Mouse (Mus musculus) midbrain, postnatal 0 days (tissue): Measurements from ENCODE around the gene Jak3. TPM values are rescaled to one million over a fixed set of nuclear protein-coding genes. Genes with fewer than 3 reads are reported as not detected.

Source experiments
- ATAC-seq: fragments of 200-750 bp; cut with Nextera tagmentation; 2 replicates; pipeline ENCODE4 v1.8.0; 2017; ENCODE audit warnings: moderate number of reproducible peaks, mild to moderate bottlenecking, moderate TSS enrichment, moderate library complexity; ENCODE audit not compliant: low FRiP score
- DNase-seq: peaks from one replicate; pipeline ENCODE4 v3.0.0-alpha.2; 2015; ENCODE audit warnings: low spot score
- H3K27ac ChIP-seq: fragments of 300-500 bp; sonication (generic); 2 replicates; pipeline ENCODE4 v1.5.1; 2014; ENCODE audit warnings: low read depth, mild to moderate bottlenecking, low read length, mixed read lengths
- H3K27me3 ChIP-seq: fragments of 300-500 bp; sonication (generic); 2 replicates; pipeline ENCODE4 v1.6.1; 2014; ENCODE audit warnings: low read length, control low read depth, mixed read lengths; ENCODE audit not compliant: insufficient read depth
- H3K36me3 ChIP-seq: fragments of 300-500 bp; sonication (generic); 2 replicates; pipeline ENCODE4 v1.6.1; 2014; ENCODE audit warnings: low read length, control low read depth, mixed read lengths; ENCODE audit not compliant: insufficient read depth
- H3K4me1 ChIP-seq: fragments of 300-500 bp; sonication (generic); 2 replicates; pipeline ENCODE4 v1.6.1; 2014; ENCODE audit warnings: mild to moderate bottlenecking, control low read depth, antibody characterized with exemption, low read length, mixed read lengths; ENCODE audit not compliant: insufficient read depth
- H3K4me2 ChIP-seq: fragments of 300-500 bp; sonication (generic); 2 replicates; pipeline ENCODE4 v1.6.1; 2014; ENCODE audit warnings: low read depth, mild to moderate bottlenecking, low read length, mixed read lengths; ENCODE audit not compliant: poor library complexity, severe bottlenecking
- H3K4me3 ChIP-seq: fragments of 300-500 bp; sonication (generic); 2 replicates; pipeline ENCODE4 v1.5.1; 2014; ENCODE audit warnings: low read depth, mild to moderate bottlenecking, low read length, moderate library complexity
- H3K9ac ChIP-seq: fragments of 300-500 bp; sonication (generic); replicated peaks from 2 replicates; pipeline ENCODE4 v1.6.1; 2014; ENCODE audit warnings: mild to moderate bottlenecking, low read length, moderate library complexity, mixed read lengths; ENCODE audit not compliant: poor library complexity, severe bottlenecking
- H3K9me3 ChIP-seq: fragments of 300-500 bp; sonication (generic); 2 replicates; pipeline ENCODE4 v1.6.1; 2016; ENCODE audit warnings: low read length, control low read depth
- CTCF ChIP-seq: IDR thresholded peaks from 2 replicates; pipeline ENCODE4 v1.5.1; 2016; ENCODE audit warnings: antibody characterized with exemption, mild to moderate bottlenecking
- WGBS: fragments of 180-500 bp; shearing (Covaris S2); extraction: QIAGEN DNeasy Blood & Tissue Kit; methylation state at CpG from one replicate; pipeline ENCODE4 v1.1.7; 2014; 5-methylcytosine and 5-hydroxymethylcytosine counted together
- polyA plus RNA-seq: library from polyadenylated mRNA; unstranded; fragments of >200 nt; fragmentation: Nextera tagmentation; extraction: Ambion mirVana; gene quantifications from 2 replicates; pipeline ENCODE4 v1.2.1, GENCODE M21; 2015
- total RNA-seq: library from RNA; depleted of rRNA; stranded (reverse); fragments of >200 nt; gene quantifications from 2 replicates; pipeline ENCODE4 v1.2.3, GENCODE M21; 2014

Jak3 gene
- total and polyA plus RNA-seq, 2 experiments from 2014 or later, result 6.4 to 12.3 TPM

- H3K4me1 ChIP-seq, result peaks cover 32% of the 10 kb centered on the region
- no peaks in the 10 kb centered on the region; the same call in 1 of the 2 replicates for H3K36me3 ChIP-seq
- DNase-seq, result no peak
- WGBS, result 75% methylated on average over 14 of the region's 14 CpGs
- H3K27ac ChIP-seq, result no peak overlapping the region
- H3K4me2 ChIP-seq, result no peak overlapping the region
- ATAC-seq, result no peak
- no peaks in the 10 kb centered on the region for H3K9me3 ChIP-seq
- H3K9ac ChIP-seq, result no peak overlapping the region
- no peak for TF ChIP-seq CTCF
- H3K4me3 ChIP-seq, result no peak overlapping the region
- no peaks in the 10 kb centered on the region for H3K27me3 ChIP-seq
These were observed 47.0 kb downstream of the Jak3 start for GRCm38 (mm10) chr8:71723047-71723551.

- H3K36me3 ChIP-seq, result no peaks in the 10 kb centered on the region
- peaks cover 19% of the 10 kb centered on the region for H3K4me1 ChIP-seq
- no peaks in the 10 kb centered on the region for H3K27me3 ChIP-seq
- no peaks in the 10 kb centered on the region for H3K9me3 ChIP-seq
- 77% methylated on average over 4 of the region's 4 CpGs for WGBS
- peak overlapping the region; percentile 86 for H3K4me2 ChIP-seq
- peak overlapping the region; percentile 84; the same call in 1 of the 2 replicates for H3K27ac ChIP-seq
- DNase-seq, result no peak
- no peak for TF ChIP-seq CTCF
- no peak for ATAC-seq
- peak overlapping the region; percentile 97; the same call in 1 of the 2 replicates for H3K9ac ChIP-seq
- peak overlapping the region; percentile 82 for H3K4me3 ChIP-seq
These were observed 48.3 kb downstream of the Jak3 start for GRCm38 (mm10) chr8:71724389-71724788.

DNA sequence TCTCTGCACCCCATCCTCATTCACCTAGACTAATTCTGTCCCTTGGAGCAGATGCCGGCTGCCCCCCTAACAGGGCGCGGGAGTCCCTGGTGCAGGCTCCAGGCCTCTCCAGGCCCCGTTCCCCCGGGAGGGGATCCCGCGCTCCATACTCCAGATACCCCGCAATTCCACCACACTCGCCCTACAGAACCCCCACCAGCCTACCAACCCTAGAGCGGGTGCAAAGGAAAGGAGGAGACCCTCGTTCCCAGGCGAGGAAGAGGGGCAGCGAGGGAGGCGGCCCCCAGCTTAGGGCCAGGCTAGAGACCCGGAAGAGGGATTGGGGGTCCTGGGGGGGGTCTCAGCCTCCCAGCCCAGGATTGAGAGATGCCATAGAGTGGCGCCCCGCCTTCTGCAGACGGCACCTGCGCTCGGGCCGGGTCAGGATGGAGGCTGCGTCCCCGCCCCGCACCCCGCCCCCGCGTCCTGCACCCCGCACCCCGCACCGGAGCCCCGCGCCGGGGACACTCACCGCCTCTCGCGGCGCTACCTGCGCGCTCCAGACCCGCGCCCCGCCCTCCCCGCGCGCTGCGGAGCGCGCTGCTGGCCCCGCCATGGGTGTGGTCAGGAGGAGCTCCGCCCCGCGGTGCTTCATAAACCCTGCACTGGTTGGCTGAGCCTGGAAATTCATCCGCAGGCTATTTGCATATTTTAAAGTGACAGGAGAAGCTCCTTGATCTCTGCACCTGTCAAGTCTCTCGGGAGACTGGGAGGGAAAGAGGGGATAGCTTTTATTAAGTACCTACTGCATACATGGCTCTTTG lies 49.2 kb downstream of the Jak3 start, which contains the start of gene Fcho1:
Gene Fcho1 (minus strand): TSS at position 595 of the 803 bp plus-strand sequence.
- TF ChIP-seq CTCF, result peak; percentile 28

DNA sequence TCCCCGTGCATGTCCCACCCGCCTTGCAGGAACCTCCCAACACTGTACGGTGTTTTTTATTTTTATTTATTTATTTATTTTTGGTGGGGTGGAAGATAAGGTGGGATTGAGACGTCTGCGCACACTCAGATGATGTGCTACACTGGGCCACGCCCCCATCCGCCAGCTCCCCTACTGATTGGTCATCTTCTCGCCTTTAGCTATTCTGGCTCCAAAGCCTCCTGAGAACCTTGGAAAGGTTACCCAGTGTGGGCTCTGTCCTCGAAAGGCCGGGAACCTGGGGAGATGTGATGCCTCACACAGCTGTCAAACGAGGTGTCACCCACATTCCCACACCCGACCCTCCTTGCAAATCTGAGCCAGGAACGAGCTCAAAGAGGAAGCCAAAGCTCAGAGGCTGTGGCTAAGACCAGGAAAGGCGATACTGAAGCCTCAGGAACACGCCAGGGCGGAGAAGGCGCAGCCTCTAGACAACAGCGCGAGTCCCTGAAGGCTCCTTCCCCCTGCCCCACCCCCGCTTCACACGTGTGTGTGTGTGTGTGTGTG lies 52.2 kb downstream of the Jak3 start:
- H3K36me3 ChIP-seq, result no peaks in the 10 kb centered on the region
- DNase-seq, result peak; percentile 90
- peak; percentile 72 for ATAC-seq

More for the DNA sequence above, 49.2 kb downstream of the Jak3 start, which contains the start of gene Fcho1:
- Histone ChIP-seq H3K9me3 (no peaks in the 10 kb centered on the region), H3K4me2 (peak within 1 kb of the TSS; percentile 86), H3K9ac (peak within 1 kb of the TSS; percentile 97), H3K27me3 (no peaks in the 10 kb centered on the region), H3K4me3 (peak within 1 kb of the TSS; percentile 82), H3K36me3 (no peaks in the 10 kb centered on the region), H3K4me1 (peaks cover 12% of the 10 kb centered on the region), H3K27ac (peak within 1 kb of the TSS; percentile 84)
- under 1% methylated on average over 45 of the region's 54 CpGs for WGBS
- ATAC-seq, result peak; percentile 87
- peak; percentile 97 for DNase-seq

GRCm38 (mm10) chr8:71728826-71729620 lies 52.9 kb downstream of the Jak3 start:
- Histone ChIP-seq H3K9me3 (no peaks in the 10 kb centered on the region), H3K4me3 (peak overlapping the region; percentile 35), H3K36me3 (no peaks in the 10 kb centered on the region), H3K4me2 (peak overlapping the region; percentile 69), H3K27me3 (no peaks in the 10 kb centered on the region), H3K4me1 (peaks cover 7% of the 10 kb centered on the region), H3K9ac (peak overlapping the region; percentile 61), H3K27ac (peak overlapping the region; percentile 83)
- 4% methylated on average over 16 of the region's 16 CpGs for WGBS
- ATAC-seq, result peak; percentile 18; the same call in 1 of the 2 replicates
- peak; percentile 59 for DNase-seq
- no peak for TF ChIP-seq CTCF

More for the DNA sequence above, 52.2 kb downstream of the Jak3 start:
- Histone ChIP-seq H3K27ac (peak overlapping the region; percentile 83), H3K4me2 (peak overlapping the region; percentile 69), H3K4me1 (peaks cover 9% of the 10 kb centered on the region), H3K9ac (peak overlapping the region; percentile 61), H3K27me3 (no peaks in the 10 kb centered on the region), H3K4me3 (peak overlapping the region; percentile 35), H3K9me3 (no peaks in the 10 kb centered on the region)
- no peak for TF ChIP-seq CTCF
- 6% methylated on average over 19 of the region's 21 CpGs for WGBS
